Mouse (Mus musculus) intestine, embryonic 16.5 days (tissue): Measurements from ENCODE around the gene Hist1h4f. TPM values are rescaled to one million over a fixed set of nuclear protein-coding genes. Genes with fewer than 3 reads are reported as not detected.
"Not testable (repeated sequence)": the region's sequence is repeated elsewhere in the genome, so short reads cannot be mapped to it uniquely, and the experiment has no call there.

ENCODE experiments used
- ATAC-seq: fragments of 200-750 bp; cut with Nextera tagmentation; 2 replicates; pipeline ENCODE4 v1.8.0; 2017; ENCODE audit warnings: moderate TSS enrichment, moderate library complexity
- H3K27ac ChIP-seq: fragments of 300-500 bp; sonication (generic); 2 replicates; pipeline ENCODE4 v1.5.1; 2014; ENCODE audit warnings: mild to moderate bottlenecking, low read length
- H3K27me3 ChIP-seq: fragments of 300-500 bp; sonication (generic); replicated peaks from 2 replicates; pipeline ENCODE4 v1.6.1; 2014; ENCODE audit warnings: low read length, control low read depth, mixed read lengths; ENCODE audit not compliant: control insufficient read depth, insufficient read depth
- H3K36me3 ChIP-seq: fragments of 300-500 bp; sonication (generic); 2 replicates; pipeline ENCODE4 v1.6.1; 2014; ENCODE audit warnings: low read length, control low read depth; ENCODE audit not compliant: control insufficient read depth, insufficient read depth
- H3K4me1 ChIP-seq: fragments of 300-500 bp; sonication (generic); 2 replicates; pipeline ENCODE4 v1.6.1; 2014; ENCODE audit warnings: low read length, control low read depth, mixed read lengths; ENCODE audit not compliant: control insufficient read depth, insufficient read depth
- H3K4me2 ChIP-seq: fragments of 300-500 bp; sonication (generic); 2 replicates; pipeline ENCODE4 v1.6.1; 2014; ENCODE audit warnings: low read depth, low read length, control low read depth
- H3K4me3 ChIP-seq: fragments of 300-500 bp; sonication (generic); 2 replicates; pipeline ENCODE4 v1.5.1; 2014; ENCODE audit warnings: mild to moderate bottlenecking, low read length
- H3K9ac ChIP-seq: fragments of 300-500 bp; sonication (generic); 2 replicates; pipeline ENCODE4 v1.6.1; 2014; ENCODE audit warnings: low read depth, low read length
- H3K9me3 ChIP-seq: fragments of 300-500 bp; sonication (generic); 2 replicates; pipeline ENCODE4 v1.6.1; 2016; ENCODE audit warnings: low read length, control low read depth; ENCODE audit not compliant: control insufficient read depth
- WGBS: fragments of 180-500 bp; shearing (Covaris S2); extraction: QIAGEN DNeasy Blood & Tissue Kit; methylation state at CpG from one replicate; pipeline ENCODE4 v1.1.7; 2014; 5-methylcytosine and 5-hydroxymethylcytosine counted together
- polyA plus RNA-seq: library from polyadenylated mRNA; unstranded; fragments of >200 nt; fragmentation: Nextera tagmentation; extraction: Ambion mirVana; gene quantifications from 2 replicates; pipeline ENCODE4 v1.2.1, GENCODE M21; 2015

The Hist1h4f gene
- polyA plus RNA-seq, 1 experiment from 2014 or later, result 0.68 TPM

DNA sequence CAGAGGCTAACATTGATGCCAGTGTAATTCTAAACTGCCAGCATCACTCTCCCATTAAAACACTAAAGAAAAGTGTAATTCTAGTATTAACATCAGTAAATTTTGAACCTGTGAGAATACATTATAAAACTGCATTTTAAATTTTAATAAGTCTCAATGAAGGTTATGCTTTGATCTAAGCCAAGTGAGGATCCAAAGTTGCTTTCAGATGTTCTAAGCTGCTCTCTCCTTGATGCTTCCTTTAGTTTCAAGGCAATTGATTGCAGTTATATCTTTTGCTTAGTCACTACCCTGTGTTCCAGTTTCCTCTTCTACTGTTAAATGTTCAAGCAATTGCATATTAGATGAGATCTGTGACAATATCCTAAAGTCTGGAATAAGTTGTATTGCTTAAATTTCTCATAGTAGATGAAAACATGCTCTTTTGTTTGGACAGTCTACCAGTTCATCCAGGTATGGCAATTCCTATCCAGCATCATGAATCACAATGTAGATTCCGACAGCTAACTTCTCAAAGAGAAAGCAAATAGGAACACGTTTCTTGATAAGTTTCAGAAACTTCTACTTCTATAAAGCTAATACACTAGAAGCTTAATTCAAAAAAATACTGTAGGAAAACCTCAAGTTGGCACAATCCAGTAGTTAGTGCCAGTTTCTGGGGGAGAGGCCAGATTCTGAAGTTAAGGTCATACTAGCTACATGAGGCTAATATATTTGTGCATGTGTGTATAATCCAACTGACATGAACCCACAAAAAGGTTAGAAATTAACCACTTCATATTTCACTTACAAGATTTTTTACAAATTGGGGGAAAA is 21.0 kb upstream of the Hist1h4f start:
- WGBS, result 20% methylated on average over 2 of the region's 2 CpGs
- Histone ChIP-seq H3K9ac (peak overlapping the region; percentile 72; the same call in 1 of the 2 replicates), H3K36me3 (no peaks in the 10 kb centered on the region), H3K27me3 (no peaks in the 10 kb centered on the region), H3K27ac (peak overlapping the region; percentile 89), H3K4me3 (peak overlapping the region; percentile 51), H3K4me1 (peaks cover 12% of the 10 kb centered on the region; the same call in 1 of the 2 replicates), H3K4me2 (peak overlapping the region; percentile 68), H3K9me3 (no peaks in the 10 kb centered on the region)
- ATAC-seq, result no peak

DNA sequence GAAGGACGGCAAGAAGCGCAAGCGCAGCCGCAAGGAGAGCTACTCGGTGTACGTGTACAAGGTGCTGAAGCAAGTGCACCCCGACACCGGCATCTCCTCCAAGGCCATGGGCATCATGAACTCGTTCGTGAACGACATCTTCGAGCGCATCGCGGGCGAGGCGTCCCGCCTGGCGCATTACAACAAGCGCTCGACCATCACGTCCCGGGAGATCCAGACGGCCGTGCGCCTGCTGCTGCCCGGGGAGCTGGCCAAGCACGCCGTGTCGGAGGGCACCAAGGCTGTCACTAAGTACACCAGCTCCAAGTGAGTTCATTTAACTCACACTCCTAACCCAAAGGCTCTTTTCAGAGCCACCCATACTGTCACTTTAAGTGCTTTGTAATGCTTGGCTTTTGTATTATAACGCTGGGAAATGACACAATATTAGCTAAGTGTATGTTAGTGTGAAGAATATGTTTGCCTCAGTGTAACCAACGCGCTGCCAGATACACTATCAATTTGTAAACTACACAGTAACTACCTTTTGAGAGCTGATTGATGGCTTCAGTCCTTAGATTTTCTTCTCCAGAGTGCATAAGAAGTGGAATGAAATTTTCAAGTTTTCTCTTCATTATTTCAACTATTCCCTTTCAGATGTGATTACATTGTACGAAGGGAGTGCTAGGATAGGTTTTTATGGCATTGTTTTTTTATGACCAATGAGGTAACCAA is 20.2 kb upstream of the Hist1h4f start:
- not testable (repeated sequence) for H3K4me1 ChIP-seq, H3K9me3 ChIP-seq, H3K36me3 ChIP-seq, ATAC-seq, H3K27me3 ChIP-seq
- WGBS, result under 1% methylated on average over 11 of the region's 34 CpGs
- Histone ChIP-seq H3K9ac (peak overlapping the region; percentile 72), H3K4me2 (peak overlapping the region; percentile 68), H3K4me3 (peak overlapping the region; percentile 51), H3K27ac (peak overlapping the region; percentile 92)

DNA sequence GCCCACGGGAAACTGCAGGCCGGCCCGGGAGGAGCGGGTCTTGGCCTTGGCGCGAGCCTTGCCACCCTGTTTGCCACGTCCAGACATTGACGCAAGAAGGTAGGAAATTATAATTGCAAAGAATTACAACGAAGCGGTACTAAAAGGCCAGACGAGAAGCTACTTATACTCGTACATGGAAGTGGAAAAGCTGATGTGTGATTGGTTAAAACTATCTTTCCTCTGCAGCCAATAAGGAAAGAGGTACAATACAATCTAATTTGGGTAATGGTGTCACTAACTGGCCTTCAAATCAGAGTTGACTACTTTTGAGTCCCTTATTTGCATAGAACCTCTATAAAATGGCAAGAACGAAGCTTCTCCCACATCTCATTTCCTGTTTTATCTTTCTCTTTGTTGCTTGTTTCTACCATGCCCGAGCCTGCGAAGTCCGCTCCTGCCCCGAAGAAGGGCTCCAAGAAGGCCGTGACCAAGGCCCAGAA is 19.6 kb upstream of the Hist1h4f start, which contains the start of the genes Hist1h2ae and Hist1h2bg:
Gene Hist1h2ae, minus strand, starts transcription at position 199 of the 482 bp plus-strand sequence.
Gene Hist1h2bg, plus strand, starts transcription at position 375 of the 482 bp plus-strand sequence.
- WGBS, result under 1% methylated on average over 18 of the region's 18 CpGs

DNA sequence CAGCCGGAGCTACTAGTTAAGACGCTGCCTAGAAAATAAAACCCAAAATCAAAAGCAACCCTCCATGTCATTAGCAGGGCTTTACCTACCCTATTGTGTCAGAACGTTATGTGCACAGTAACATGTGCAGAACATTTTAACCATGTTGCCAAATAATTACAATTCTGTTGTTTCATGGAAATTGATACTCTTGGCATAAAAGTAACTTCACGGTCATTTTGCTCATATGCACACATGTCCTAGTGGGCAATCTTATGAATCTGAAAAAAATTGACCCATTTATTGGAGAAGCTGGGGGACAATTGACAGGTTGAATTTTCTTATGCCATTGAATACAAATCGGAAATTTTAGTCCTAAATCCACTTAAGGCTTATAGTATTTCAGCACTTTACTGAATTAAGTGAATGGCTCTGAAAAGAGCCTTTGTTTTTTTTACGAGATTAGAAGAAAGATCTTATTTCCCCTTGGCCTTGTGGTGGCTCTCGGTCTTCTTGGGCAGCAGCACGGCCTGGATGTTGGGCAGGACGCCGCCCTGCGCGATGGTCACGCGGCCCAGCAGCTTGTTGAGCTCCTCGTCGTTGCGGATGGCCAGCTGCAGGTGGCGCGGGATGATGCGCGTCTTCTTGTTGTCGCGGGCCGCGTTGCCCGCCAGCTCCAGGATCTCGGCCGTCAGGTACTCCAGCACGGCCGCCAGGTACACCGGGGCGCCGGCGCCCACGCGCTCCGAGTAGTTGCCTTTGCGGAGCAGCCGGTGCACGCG is 19.0 kb upstream of the Hist1h4f start:
- not testable (repeated sequence) for H3K4me1 ChIP-seq, H3K27me3 ChIP-seq, ATAC-seq, H3K9me3 ChIP-seq, H3K36me3 ChIP-seq
- Histone ChIP-seq H3K4me2 (peak overlapping the region; percentile 56), H3K9ac (peak overlapping the region; percentile 64), H3K4me3 (peak overlapping the region; percentile 43), H3K27ac (peak overlapping the region; percentile 96)
- 2% methylated on average over 25 of the region's 41 CpGs for WGBS

More for the DNA sequence above, 19.6 kb upstream of the Hist1h4f start, which contains the start of the genes Hist1h2ae and Hist1h2bg:
- H3K4me3 ChIP-seq, result peak within 1 kb of the TSS; percentile 51
- H3K4me1 ChIP-seq, result 0 out of 2 replicates have a peak, but pooled peaks cover 4% of the 10 kb centered on the region
- H3K4me2 ChIP-seq, result peak within 1 kb of the TSS; percentile 68
- ATAC-seq, result peak; percentile 88
- H3K9ac ChIP-seq, result peak within 1 kb of the TSS; percentile 72
- no peaks in the 10 kb centered on the region for H3K27me3 ChIP-seq
- no peaks in the 10 kb centered on the region for H3K9me3 ChIP-seq
- no peaks in the 10 kb centered on the region for H3K36me3 ChIP-seq
- H3K27ac ChIP-seq, result peak within 1 kb of the TSS; percentile 96

DNA sequence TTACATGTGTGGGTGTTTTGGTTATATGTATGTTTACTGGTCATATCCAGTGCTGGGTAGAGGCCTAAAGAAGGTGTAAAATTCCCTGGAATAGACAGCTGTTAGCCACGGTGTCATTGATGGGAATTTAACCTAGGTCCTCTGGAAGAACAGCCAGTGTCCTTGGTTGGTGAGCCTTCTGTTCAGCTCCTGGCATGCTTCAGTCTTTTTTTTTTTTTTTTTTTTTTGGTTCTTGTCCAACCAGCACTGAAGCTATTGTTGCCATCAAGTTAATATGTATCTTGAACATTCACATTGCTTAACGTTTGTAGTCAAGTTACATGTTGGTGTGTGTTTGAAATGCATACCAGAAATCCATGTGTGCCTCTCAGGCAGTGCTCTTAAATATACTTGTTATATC is 13.0 kb upstream of the Hist1h4f start:
- Histone ChIP-seq H3K4me2 (no peak overlapping the region), H3K27ac (no peak overlapping the region), H3K9ac (no peak overlapping the region), H3K4me3 (no peak overlapping the region), H3K9me3 (no peaks in the 10 kb centered on the region), H3K36me3 (no peaks in the 10 kb centered on the region), H3K27me3 (no peaks in the 10 kb centered on the region), H3K4me1 (no peaks in the 10 kb centered on the region; the same call in 1 of the 2 replicates)
- no peak for ATAC-seq
- WGBS, result 85% methylated on average over 2 of the region's 2 CpGs

DNA sequence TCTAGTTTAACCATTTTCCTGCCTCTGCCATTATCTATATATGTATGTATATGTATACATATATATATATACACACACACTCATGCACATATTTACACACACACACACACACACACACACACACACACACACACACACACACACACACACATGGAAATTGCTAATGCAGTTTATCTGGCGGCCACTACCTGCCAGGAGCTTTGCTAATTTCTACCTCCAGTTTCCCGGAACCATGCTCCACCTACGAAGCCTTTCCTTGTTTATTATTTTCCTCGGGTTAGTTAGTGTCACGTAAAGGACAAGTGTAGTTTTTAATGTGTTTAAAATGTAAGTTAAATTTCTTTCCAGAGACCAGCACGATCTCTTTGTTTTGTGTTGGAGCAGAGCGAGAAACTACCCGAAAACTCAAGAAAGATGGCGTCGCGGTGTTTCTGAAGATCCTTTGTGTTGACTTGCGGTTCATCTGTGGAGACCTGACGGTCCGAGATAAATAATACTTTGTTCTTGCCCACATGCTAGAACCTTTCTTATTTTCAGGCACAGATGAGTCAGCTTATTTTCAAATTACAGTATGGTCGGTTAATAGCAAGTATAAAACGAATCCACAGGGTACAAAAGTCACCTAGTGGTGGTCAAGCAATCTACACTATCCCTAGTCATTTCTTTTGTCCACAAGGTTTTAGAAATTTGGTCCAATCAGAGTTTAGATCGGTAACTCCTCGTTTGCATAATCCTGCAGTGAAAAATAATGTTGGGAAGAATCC is 11.4 kb upstream of the Hist1h4f start:
- Histone ChIP-seq H3K4me2 (peak overlapping the region; percentile 62), H3K27me3 (no peaks in the 10 kb centered on the region), H3K4me3 (peak overlapping the region; percentile 45), H3K27ac (peak overlapping the region; percentile 96), H3K4me1 (no peaks in the 10 kb centered on the region; the same call in 1 of the 2 replicates), H3K36me3 (no peaks in the 10 kb centered on the region), H3K9ac (peak overlapping the region; percentile 60; the same call in 1 of the 2 replicates), H3K9me3 (no peaks in the 10 kb centered on the region)
- peak; percentile 45 for ATAC-seq
- 2% methylated on average over 18 of the region's 18 CpGs for WGBS

DNA sequence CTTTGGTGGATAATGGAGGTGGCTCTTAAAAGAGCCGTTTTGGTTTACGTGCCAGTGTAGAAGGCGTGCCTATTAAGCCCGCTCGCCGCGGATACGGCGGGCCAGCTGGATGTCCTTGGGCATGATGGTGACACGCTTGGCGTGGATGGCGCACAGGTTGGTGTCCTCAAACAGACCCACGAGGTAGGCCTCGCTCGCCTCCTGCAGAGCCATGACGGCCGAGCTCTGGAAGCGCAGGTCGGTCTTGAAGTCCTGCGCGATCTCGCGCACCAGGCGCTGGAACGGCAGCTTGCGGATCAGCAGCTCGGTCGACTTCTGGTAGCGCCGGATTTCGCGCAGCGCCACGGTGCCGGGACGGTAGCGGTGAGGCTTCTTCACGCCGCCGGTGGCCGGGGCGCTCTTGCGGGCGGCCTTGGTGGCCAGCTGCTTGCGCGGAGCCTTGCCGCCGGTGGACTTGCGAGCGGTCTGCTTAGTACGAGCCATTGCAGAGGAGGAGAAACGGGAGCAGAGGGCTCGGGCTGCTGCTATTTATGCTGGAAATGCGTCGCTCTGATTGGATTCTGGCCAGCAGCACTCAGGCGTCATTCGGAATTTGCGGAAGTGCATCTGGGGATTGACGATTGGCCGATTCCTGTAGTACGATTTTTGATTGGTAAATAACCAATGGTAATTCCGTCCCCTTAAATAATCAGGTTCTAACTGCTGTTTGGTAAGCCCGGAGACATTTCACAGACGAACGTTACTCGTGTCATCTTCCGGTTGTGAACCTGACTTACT is 10.6 kb upstream of the Hist1h4f start, which contains the start of gene Hist1h3e:
Gene Hist1h3e, minus strand, starts transcription at position 487 of the 777 bp plus-strand sequence.
- not testable (repeated sequence) for H3K27me3 ChIP-seq, H3K36me3 ChIP-seq, H3K4me1 ChIP-seq, H3K9me3 ChIP-seq
- Histone ChIP-seq H3K4me2 (peak within 1 kb of the TSS; percentile 62), H3K9ac (peak within 1 kb of the TSS; percentile 60), H3K27ac (peak within 1 kb of the TSS; percentile 96), H3K4me3 (peak within 1 kb of the TSS; percentile 45)
- WGBS, result under 1% methylated on average over 52 of the region's 67 CpGs
- peak; percentile 95 for ATAC-seq

DNA sequence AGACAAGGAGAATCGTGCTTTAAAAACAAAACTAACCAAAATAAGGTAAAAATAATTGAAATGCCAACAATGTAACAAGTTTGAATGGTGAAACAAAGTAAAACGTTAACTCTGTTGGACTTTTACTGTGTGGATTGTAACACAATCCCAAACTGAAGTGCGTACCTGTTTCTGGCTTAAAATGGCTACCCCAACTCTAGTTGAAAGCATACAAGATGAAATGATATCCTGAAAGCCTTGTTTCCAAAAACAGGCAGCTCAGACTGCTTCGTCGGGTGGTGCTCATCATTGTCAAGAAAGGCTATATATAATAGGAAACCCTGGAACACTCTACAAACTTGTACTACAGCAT is 10.1 kb upstream of the Hist1h4f start:
- 2% methylated on average over 2 of the region's 5 CpGs for WGBS
- ATAC-seq, H3K27me3 ChIP-seq, H3K36me3 ChIP-seq, H3K4me1 ChIP-seq, H3K9me3 ChIP-seq: not testable (repeated sequence)
- Histone ChIP-seq H3K27ac (peak overlapping the region; percentile 96), H3K4me3 (peak overlapping the region; percentile 45), H3K4me2 (peak overlapping the region; percentile 62), H3K9ac (0 out of 2 replicates have a peak overlapping the region, but pooled peaks have one; percentile 60)
